Mouse (Mus musculus): ENCODE results near the gene Cog3.
A peak's percentile ranks its signal among the peaks of the same experiment; 100 is the strongest.
"Not testable (repeated sequence)": the region's sequence is repeated elsewhere in the genome, so short reads cannot be mapped to it uniquely, and the experiment has no call there.

Gene Cog3

GRCm38 (mm10) chr14:75753991-75754817 lies at the start of gene Cog3:
Gene Cog3 (minus strand): TSS chr14:75754517.
- DNase-seq (ENCODE audit: low read depth, low spot score): peak; percentile 96

DNA sequence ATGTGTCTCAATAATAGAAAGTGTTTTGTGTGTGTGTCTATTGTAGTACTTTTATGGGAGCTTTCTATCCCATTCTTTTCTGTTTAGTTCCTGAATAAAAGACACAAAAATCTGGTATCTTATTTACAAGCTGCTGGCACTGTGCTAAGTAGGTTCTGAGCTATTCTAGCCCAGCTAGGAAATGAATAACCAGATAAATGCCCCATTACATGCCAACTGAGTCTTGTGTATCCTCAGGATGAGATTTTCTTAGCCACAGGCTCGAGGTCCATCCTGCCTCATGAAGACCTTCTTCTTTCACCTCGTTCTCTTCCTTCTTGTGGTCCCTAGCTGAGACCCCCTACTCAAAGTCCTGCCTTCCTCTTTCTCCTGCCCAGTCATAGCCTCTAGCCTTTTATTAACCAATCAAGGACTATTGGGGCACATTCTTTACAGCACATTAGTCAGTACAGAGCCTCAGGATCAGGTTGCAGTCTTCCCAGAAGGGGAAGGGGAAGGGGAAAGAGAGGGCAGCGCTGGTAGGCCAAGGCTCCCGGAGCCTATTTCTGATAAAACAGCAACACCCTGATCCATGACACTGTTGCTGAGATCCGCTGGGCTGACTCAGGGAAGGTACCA lies 43.6 kb upstream of the Cog3 start:
- no peak for DNase-seq (ENCODE audit: low read depth, low spot score)

- DNase-seq (ENCODE audit: low read depth, low spot score): no peak
Observed at GRCm38 (mm10) chr14:75795918-75796317, 41.6 kb upstream of the Cog3 start.

DNA sequence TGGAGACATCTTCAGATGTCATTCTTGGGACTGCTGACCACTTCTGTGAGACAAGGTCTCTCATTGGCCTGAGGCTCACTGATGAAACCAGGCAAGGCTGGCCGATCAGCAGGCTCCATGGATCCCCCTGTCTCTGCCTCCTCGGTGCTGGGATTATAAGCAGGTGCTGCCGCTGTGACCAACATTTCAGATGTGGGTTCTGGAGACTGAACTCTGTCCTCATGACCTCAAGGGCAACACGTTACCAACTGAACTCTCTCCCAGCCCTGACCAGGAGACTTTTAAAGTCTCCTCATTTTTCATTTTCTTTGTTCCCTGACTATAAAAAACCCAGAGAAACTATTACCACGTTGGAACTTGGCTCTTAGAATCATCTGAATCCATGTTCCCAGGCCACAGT lies 40.4 kb upstream of the Cog3 start:
- DNase-seq (ENCODE audit: low read depth, low spot score): no peak

DNA sequence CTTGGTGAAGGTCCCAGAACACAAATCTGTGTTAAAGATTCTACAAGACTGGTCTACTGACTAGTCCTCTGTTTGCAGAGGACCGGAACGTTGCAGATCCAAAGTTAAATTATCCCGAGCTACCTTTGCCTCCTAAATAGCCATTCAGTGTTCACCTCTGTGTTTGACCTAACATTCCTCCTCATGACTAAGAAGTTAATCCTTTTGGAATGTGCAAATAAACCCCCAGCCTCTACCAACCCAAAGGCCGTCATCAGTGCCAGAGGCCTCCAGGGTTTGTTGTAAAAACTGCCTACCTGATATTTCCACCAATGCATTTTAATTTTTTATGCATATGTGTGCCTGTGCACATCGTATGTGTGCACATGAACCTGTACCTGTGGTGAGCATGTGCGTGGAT lies 40.0 kb upstream of the Cog3 start:
- DNase-seq (ENCODE audit: low read depth, low spot score): no peak

- DNase-seq (ENCODE audit: low read depth, low spot score): no peak
Observed at GRCm38 (mm10) chr14:75793110-75793509, 38.8 kb upstream of the Cog3 start.

GRCm38 (mm10) chr14:75791372-75791771 lies 37.1 kb upstream of the Cog3 start:
- DNase-seq (ENCODE audit: low read depth, low spot score): no peak

DNA sequence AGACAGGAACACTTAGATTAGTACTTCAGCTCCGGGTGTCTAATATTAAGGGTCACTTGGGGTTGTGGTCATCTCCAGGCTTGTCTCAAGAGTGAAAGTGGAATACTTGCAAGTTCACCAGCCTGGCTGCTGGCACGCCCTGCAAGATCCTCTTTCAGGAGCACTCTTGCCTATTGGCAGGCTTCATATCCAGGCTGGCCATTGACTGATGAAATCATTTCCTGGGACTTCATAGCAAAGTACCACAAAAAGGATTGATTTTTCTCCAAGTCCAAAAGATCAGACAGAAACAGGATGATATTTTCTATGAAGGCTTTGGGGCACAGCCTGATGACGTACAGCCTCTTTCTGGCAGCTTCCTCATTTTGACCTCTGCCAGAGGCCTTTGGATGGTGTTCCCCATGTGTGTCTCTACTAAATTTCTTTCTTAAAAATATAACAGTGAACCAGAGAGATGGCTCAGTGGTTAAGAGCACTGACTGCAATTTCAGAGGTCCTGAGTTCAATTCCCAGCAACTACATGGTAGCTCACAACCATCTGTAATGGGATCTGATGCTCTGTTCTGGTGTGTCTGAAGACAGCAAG lies 36.2 kb upstream of the Cog3 start:
- DNase-seq (ENCODE audit: low read depth, low spot score): no peak

DNA sequence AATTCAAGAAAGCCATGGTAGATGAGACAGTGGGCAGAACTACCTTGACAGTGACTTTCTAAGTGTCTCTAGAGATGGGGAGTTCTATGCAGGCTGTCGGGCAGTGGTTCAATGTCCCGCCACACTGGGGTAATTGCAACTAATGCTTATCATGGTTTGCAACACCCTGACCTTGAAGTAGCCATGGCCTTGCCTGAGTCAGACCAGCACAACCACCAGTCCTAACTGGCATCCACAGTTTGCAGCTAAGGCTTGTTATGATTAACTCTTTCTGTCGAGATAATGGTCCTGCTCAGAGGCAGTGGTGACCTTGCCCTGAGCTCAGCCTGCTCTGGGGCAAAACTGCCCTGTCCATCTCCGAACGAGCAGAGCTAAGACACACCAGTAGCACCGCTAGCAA lies 35.0 kb upstream of the Cog3 start:
- DNase-seq (ENCODE audit: low read depth, low spot score): no peak

DNA sequence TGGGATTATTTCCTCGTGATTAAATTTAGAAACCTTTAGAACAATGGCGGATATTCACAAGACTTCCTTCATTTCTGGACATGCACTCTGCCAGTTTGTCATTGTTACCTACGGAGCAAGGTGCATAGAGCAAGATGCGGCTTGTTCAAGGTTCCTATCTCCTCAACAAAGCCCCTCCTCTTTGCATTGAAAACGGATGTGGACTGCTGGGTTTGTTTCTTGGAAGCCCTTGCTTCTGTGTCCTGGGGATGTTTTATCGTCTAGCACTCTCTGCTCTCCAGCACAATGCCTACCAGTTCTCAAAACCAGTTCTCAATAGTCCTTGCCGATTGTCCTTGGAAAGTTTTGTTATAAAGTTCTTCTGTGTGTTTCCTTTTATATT lies 33.5 kb upstream of the Cog3 start:
- peak; percentile 42 for DNase-seq (ENCODE audit: low read depth, low spot score)

DNA sequence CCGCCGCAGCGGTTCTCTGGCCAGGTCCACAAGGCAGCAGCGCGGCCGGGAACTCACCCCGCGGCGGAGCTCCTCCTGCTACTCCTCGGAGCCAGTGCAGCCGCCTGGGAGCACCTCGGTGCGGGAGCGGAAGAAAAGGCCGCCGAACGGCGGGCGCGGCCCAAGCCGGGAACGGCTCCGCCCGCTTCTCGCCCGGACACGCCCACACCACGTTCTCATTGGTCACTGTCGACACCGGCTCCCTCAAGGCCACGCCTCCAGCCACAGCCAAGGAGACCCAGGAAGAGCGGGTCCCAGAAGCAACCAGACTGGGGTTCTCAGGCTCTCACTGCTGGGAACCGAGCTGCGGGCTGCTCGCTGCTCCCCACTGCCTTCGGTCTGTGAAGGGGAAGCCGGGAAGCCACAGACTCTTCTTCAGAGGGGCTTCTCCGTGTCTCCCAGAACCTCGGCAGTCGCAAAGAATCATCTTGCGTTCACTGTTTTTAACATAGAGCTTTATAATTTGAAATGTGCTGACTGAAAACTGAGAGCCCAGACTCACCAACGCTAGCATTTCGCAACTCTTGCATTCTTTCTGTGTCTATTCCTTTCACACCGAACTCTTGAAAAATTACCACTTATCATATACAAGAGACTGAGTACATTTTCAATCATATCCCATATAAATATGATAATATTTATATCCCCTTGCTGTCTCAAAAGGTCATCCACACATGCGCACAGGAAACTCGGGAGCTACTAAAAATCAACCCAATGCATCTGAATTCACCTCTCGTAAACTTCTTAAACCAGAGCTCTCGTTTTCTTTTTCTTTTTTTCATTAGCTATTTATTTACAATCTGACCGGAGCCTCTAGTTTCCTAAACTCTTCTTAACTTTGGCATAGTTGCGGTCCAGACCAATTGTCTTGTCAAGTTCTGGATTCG lies 32.8 kb upstream of the Cog3 start, which contains the start of gene Slc25a30:
Slc25a30 (minus strand) TSS at position 170 of the 926 bp plus-strand sequence.
- peak; percentile 96 for DNase-seq (ENCODE audit: low read depth, low spot score)

- peak; percentile 76 for DNase-seq (ENCODE audit: low read depth, low spot score)
Observed at GRCm38 (mm10) chr14:75786424-75786867, 32.1 kb upstream of the Cog3 start.

DNA sequence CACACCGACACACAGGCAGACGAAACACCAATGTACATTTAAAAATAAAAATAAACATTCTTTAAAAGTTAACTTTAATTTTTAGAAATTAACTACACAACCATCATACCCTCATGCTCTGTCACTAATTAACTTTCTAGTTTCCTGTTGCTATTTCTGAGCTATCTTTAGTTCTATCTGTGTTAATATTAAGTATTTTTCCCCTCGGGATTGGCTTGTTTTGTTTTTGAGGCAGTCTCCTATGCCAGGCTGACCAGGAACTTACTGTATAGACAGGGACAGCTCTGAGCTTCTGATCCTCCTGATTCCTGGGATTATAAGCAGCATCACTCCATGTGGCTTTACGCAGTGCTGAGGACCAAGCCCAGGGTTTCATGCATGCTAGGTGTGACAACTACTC lies 25.6 kb upstream of the Cog3 start:
- DNase-seq (ENCODE audit: low read depth, low spot score): no peak

DNA sequence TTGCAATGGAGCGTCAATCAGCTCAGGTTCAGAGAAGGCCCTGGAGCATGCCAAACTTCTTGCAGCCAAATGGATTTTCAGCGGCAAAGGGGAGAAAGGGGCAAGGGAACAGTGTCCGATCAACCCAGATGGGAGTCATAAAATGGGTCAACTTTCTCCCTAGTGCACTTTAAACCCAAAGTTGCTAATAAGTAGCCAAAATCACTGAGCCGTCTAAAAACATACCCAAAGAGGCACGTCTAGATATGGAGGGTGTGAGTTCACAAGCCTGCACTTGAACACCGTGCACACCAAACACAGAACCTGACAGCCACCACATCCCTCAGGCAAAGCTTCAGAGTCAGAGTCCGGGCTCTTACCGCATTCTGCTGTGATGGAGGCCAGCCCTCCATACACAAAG lies 22.3 kb upstream of the Cog3 start:
- DNase-seq (ENCODE audit: low read depth, low spot score): no peak

- DNase-seq (ENCODE audit: low read depth, low spot score): no peak
Observed at GRCm38 (mm10) chr14:75773431-75773830, 19.1 kb upstream of the Cog3 start.

GRCm38 (mm10) chr14:75772407-75772806 lies 18.1 kb upstream of the Cog3 start:
- not testable (repeated sequence) for DNase-seq (ENCODE audit: low read depth, low spot score)

- peak; percentile 53 for DNase-seq (ENCODE audit: low read depth, low spot score)
Observed at GRCm38 (mm10) chr14:75771101-75771501, 16.8 kb upstream of the Cog3 start.

DNA sequence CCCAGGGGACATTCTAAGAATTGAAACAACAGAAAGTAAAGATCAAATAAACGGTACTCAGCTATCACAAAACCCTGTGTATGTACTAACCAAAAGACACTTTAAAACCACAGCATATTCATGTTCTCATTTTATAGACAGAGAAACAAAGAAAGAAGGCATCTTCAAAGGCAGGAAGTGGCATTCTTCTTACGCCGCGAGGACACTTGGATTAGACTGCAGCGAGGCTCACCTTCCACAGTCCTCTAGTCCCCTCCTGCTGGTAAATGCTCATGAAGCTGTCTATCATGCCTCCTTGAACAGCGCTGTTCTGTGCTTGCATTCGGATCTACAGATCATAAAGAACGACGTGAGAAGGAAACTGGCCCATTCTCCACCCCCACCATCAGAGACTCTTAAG lies 15.0 kb upstream of the Cog3 start:
- DNase-seq (ENCODE audit: low read depth, low spot score): peak; percentile 76

DNA sequence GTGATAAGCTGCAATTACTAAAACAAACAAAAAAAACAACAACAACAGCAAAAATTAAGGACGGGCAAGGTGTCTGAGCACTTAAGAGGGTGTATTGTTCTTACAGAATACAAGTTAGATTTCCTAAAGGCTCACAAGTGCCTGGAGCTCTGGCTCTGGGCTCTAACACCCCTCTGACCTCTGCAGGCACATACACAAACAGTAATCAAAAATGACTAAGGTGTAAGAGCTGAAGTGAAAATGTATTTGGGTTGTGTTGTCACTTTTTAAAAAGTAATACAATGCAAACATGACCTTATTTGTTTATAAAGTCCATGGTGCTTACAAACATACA lies 13.9 kb upstream of the Cog3 start:
- no peak for DNase-seq (ENCODE audit: low read depth, low spot score)

GRCm38 (mm10) chr14:75767492-75768274 lies 13.4 kb upstream of the Cog3 start:
- peak; percentile 87 for DNase-seq (ENCODE audit: low read depth, low spot score)

Data from CD4-positive, CD25-positive, alpha-beta regulatory T cell, adult 2 months (primary cell).